Mouse (Mus musculus): ENCODE data around the gene Runx2. TPM values are rescaled to one million over a fixed set of nuclear protein-coding genes. Genes with fewer than 3 reads are reported as not detected.

Runx2 gene
- polyA plus RNA-seq, 1 experiment from 2014 or later, result 1.0 TPM

DNA sequence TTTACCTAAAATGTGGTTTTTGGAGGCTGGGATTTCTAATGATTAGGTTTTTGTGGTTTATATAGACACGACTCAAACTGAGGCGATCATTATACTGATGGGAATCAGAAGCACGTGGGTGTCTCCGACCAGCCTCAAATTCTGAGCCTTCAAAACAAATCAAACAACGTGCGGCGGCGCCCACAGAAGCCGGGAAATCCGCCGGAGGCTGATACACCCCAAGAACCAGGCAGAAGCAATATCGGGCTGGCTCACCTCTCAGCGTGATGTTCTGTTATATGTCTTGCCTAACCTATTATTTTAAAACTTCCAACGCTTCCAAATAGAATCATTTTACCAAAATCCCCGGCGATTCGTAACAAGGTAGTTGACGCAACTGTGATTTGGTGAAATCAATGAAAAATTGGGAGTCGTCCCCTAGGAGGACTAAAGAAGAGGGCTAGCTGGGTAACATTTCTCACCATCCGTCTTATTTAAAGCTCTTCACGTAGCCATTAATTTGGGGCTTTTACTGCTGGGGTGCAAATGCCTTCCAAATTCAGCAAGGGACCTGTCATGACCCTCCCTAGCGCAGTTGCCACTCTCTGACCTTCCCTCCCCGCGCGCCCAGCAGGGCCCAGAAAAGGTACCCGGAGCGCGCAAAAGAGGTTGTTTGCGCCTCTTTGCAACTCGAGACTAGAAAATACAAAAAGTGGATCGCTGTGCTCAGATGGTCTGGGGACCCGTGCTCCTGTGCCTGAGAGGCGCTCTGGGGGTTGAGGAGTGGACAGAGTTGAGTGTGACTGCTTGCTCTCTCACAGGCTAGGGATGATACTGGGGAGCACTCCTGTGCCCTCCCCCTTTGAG is 77.1 kb downstream of the Runx2 start:
- Histone ChIP-seq H3K27me3 (replicated peaks; ENCODE audit: control insufficient read depth, insufficient read depth, low read length) (peaks cover 65% of the 10 kb centered on the region), H3K9me3 (ENCODE audit: control insufficient read depth) (no peaks in the 10 kb centered on the region), H3K4me3 (ENCODE audit: low read depth, low read length) (peak overlapping the region; percentile 25), H3K9ac (ENCODE audit: low read depth, low read length) (no peak overlapping the region), H3K4me2 (replicated peaks; ENCODE audit: low read depth) (peak overlapping the region; percentile 94), H3K27ac (ENCODE audit: low read depth, low read length) (no peak overlapping the region), H3K4me1 (replicated peaks; ENCODE audit: control insufficient read depth, insufficient read depth, low read length) (no peaks in the 10 kb centered on the region), H3K36me3 (ENCODE audit: control insufficient read depth, insufficient read depth) (no peaks in the 10 kb centered on the region)
- no peak for ATAC-seq
- TF ChIP-seq CTCF (IDR thresholded peaks at IDR 0.05; ENCODE audit: low read depth), result no peak
- WGBS, result 3% methylated on average over 33 of the region's 33 CpGs

DNA sequence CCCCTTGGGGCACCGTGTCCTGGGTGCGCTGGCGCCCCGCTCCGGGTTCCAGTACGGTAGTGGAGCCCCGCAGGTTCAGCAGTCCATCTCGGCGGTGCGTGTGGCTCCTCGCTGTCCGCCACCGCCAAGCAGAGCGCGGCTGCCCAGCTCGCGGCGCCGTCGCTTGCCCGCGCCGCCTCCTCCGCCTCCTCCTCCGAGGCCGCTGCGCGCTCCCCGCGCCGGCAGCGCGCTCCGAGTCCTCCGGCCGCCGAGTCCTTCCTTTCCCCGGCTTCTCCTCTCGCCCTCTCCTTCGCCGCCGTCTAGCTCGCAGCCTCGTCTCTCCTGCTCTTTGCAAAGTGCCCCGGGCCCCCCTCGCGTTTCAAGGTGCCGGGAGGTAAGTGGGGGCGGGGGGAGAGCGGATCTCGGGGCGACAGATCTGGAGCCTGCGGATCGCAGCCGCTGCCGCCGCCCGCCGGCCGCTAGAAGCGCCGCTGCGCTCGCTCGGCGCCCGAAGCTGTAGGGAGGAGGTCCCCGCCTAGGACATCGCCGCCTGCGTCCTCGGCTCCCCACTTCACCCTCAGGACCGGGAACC is 78.5 kb downstream of the Runx2 start:
- peak; percentile 71 for TF ChIP-seq CTCF (IDR thresholded peaks at IDR 0.05; ENCODE audit: low read depth)
- Histone ChIP-seq H3K36me3 (ENCODE audit: control insufficient read depth, insufficient read depth) (no peaks in the 10 kb centered on the region), H3K27ac (ENCODE audit: low read depth, low read length) (peak overlapping the region; percentile 17; the same call in 1 of the 2 replicates), H3K9me3 (ENCODE audit: control insufficient read depth) (no peaks in the 10 kb centered on the region), H3K4me1 (replicated peaks; ENCODE audit: control insufficient read depth, insufficient read depth, low read length) (no peaks in the 10 kb centered on the region), H3K4me3 (ENCODE audit: low read depth, low read length) (peak overlapping the region; percentile 53), H3K27me3 (replicated peaks; ENCODE audit: control insufficient read depth, insufficient read depth, low read length) (peaks cover 72% of the 10 kb centered on the region), H3K9ac (ENCODE audit: low read depth, low read length) (peak overlapping the region; percentile 28; the same call in 1 of the 2 replicates), H3K4me2 (replicated peaks; ENCODE audit: low read depth) (peak overlapping the region; percentile 94)
- ATAC-seq, result peak; percentile 47; the same call in 1 of the 2 replicates
- WGBS, result under 1% methylated on average over 70 of the region's 73 CpGs

DNA sequence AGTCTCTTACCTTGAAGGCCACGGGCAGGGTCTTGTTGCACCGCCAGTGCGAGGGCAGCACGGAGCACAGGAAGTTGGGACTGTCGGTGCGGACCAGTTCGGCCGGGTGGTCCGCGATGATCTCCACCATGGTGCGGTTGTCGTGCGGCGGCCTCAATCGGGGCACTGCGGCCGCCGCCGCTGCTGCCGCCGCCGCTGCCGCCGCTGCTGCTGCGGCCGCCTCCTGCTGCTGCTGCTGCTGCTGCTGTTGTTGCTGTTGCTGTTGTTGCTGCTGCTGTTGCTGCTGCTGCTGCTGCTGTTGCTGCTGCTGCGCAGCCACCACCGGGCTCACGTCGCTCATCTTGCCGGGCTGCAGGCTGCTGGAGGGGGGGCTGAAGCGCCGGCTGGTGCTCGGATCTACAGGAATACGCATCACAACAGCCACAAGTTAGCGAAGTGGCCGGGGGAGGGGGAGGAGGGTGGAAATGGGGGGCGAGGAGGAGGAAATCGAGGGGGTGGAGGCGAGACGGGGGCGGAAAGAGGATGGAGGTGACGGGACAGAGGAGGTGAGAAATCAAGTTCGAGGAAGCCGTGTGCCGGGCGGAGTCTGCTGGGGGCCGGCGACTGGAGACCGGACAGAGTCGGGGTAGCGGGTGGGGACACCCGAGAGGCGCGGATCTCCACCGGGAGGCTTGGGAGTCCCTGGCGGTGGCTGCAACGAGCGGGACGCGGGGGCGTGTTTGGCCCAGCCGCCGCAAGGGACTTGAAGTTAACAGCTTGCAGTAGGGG is 79.2 kb downstream of the Runx2 start:
- under 1% methylated on average over 63 of the region's 64 CpGs for WGBS
- Histone ChIP-seq H3K36me3 (ENCODE audit: control insufficient read depth, insufficient read depth) (no peaks in the 10 kb centered on the region), H3K9ac (ENCODE audit: low read depth, low read length) (peak overlapping the region; percentile 28), H3K27me3 (replicated peaks; ENCODE audit: control insufficient read depth, insufficient read depth, low read length) (peaks cover 72% of the 10 kb centered on the region), H3K27ac (ENCODE audit: low read depth, low read length) (peak overlapping the region; percentile 17; the same call in 1 of the 2 replicates), H3K9me3 (ENCODE audit: control insufficient read depth) (no peaks in the 10 kb centered on the region), H3K4me3 (ENCODE audit: low read depth, low read length) (peak overlapping the region; percentile 53), H3K4me1 (replicated peaks; ENCODE audit: control insufficient read depth, insufficient read depth, low read length) (no peaks in the 10 kb centered on the region), H3K4me2 (replicated peaks; ENCODE audit: low read depth) (peak overlapping the region; percentile 94)
- TF ChIP-seq CTCF (IDR thresholded peaks at IDR 0.05; ENCODE audit: low read depth), result no peak
- ATAC-seq, result peak; percentile 28; the same call in 1 of the 2 replicates

DNA sequence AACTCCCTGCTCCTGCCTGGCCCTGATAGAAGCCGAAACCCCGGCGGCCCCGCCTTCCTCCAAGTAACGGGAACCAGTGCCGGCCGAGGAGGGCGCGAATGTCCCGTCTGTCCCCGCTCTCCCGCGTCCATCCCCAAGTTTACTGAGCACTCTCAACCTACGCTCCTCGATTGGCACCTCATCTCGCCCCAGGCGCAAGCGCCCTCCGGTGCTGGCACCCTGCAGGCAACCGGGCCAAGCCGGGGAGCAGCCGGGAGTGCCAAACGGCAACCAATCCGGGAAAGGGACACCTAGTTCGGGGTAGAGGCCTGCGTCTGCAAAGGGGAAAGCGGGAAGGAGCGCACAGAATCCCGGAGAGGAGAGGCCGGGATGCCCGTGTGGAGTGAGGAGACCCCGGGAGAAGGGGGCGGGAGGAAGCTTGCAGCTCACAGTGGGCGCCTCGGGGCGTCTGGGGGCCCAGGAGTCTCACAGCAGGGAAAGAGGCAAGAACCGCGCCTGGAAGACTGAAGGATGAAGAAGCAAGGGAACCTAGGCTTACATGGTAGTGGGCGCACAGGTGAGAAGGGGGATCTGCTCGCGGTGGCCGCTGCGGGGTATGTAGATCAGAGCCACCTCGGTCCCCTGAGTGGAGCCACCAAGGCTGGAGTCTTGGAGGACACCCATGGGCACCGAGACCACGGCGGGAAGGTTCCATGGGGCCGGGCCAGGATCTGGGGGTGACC is 79.9 kb downstream of the Runx2 start:
- peaks cover 69% of the 10 kb centered on the region for H3K27me3 ChIP-seq (replicated peaks; ENCODE audit: control insufficient read depth, insufficient read depth, low read length)
- TF ChIP-seq CTCF (IDR thresholded peaks at IDR 0.05; ENCODE audit: low read depth), result no peak

DNA sequence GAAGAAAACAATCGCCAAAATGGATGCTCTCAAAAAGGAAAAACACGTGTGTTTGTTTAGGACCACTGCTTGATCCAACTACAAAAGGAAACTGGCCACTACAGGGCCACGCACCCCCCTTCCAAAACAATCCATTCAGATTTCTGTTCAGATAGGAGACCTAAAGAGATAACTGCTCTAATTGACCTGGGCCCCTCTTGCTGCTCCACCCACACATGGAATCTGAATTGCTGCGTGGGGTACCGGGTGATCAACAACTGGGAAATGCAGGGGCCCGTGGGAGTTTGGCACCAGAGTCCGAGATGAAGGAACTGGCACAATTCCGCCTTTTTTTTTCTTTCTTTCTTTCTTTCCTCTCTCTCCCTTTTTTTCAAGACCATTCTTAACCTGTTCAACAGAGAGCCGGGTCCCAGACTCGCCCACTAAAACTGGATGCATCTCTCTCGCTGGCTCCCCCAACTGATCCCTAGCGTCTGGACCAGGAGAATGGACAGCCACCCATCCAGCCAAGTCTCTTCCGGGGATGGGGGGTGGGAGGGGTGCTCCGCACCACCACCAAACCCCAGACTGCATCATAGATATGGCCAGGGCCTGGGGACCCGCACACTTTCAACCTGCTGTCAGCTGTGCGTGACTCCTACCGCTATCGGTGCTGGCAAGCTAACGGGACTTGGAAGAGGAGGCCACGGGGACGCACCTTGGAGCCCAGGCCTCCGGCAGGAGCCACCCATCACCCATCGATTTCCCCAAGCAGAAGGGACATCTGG is 80.9 kb downstream of the Runx2 start:
- Histone ChIP-seq H3K36me3 (ENCODE audit: control insufficient read depth, insufficient read depth) (no peaks in the 10 kb centered on the region), H3K27me3 (replicated peaks; ENCODE audit: control insufficient read depth, insufficient read depth, low read length) (peaks cover 60% of the 10 kb centered on the region), H3K9ac (ENCODE audit: low read depth, low read length) (peak overlapping the region; percentile 48; the same call in 1 of the 2 replicates), H3K4me2 (replicated peaks; ENCODE audit: low read depth) (peak overlapping the region; percentile 94), H3K9me3 (ENCODE audit: control insufficient read depth) (no peaks in the 10 kb centered on the region), H3K4me1 (replicated peaks; ENCODE audit: control insufficient read depth, insufficient read depth, low read length) (no peaks in the 10 kb centered on the region), H3K27ac (ENCODE audit: low read depth, low read length) (no peak overlapping the region), H3K4me3 (ENCODE audit: low read depth, low read length) (peak overlapping the region; percentile 53)
- WGBS, result 6% methylated on average over 23 of the region's 23 CpGs
- no peak for ATAC-seq
- no peak for TF ChIP-seq CTCF (IDR thresholded peaks at IDR 0.05; ENCODE audit: low read depth)

More for the DNA sequence above, 79.9 kb downstream of the Runx2 start:
- H3K4me3 ChIP-seq (ENCODE audit: low read depth, low read length), result peak overlapping the region; percentile 53
- no peak overlapping the region for H3K27ac ChIP-seq (ENCODE audit: low read depth, low read length)
- H3K4me2 ChIP-seq (replicated peaks; ENCODE audit: low read depth), result peak overlapping the region; percentile 94
- H3K9ac ChIP-seq (ENCODE audit: low read depth, low read length), result peak overlapping the region; percentile 48
- no peaks in the 10 kb centered on the region for H3K36me3 ChIP-seq (ENCODE audit: control insufficient read depth, insufficient read depth)
- no peak for ATAC-seq
- WGBS, result 1% methylated on average over 47 of the region's 48 CpGs
- H3K4me1 ChIP-seq (replicated peaks; ENCODE audit: control insufficient read depth, insufficient read depth, low read length), result no peaks in the 10 kb centered on the region
- H3K9me3 ChIP-seq (ENCODE audit: control insufficient read depth), result no peaks in the 10 kb centered on the region
